Mouse (Mus musculus): ENCODE results near the gene Trpm7.
"Not testable (repeated sequence)": the region's sequence is repeated elsewhere in the genome, so short reads cannot be mapped to it uniquely, and the experiment has no call there.

GRCm38 (mm10) chr2:126882711-126883110, 6.7 kb upstream of the Trpm7 start:
- not testable (repeated sequence) for TF ChIP-seq MYOG (IDR thresholded peaks at IDR 0.05; ENCODE audit: control insufficient read depth in 1 of 3, insufficient read depth in 1 of 3, insufficient read length in 2 of 3, low read depth in 2 of 3); POLR2A (IDR thresholded peaks at IDR 0.05; ENCODE audit: insufficient read length, low read depth); USF1 (IDR thresholded peaks at IDR 0.05; ENCODE audit: low read depth); CEBPB (IDR thresholded peaks at IDR 0.05; ENCODE audit: insufficient read depth, poor library complexity, severe bottlenecking); E2F4 (IDR thresholded peaks at IDR 0.05; ENCODE audit: insufficient read depth); REST (IDR thresholded peaks at IDR 0.05; ENCODE audit: insufficient read depth, insufficient read length)

Measured in myocyte (in vitro differentiated cells).